Mouse (Mus musculus) ES-E14 (cell line): Measurements from ENCODE around the gene Homer2.

ENCODE experiments used
- CHD2 ChIP-seq: IDR thresholded peaks from 2 replicates; pipeline ENCODE4 v1.6.1; 2014; ENCODE audit warnings: mild to moderate bottlenecking, low read depth, low read length, inconsistent platforms
- MAFK ChIP-seq: IDR thresholded peaks from 2 replicates; pipeline ENCODE4 v1.6.1; 2014; ENCODE audit warnings: mild to moderate bottlenecking, low read depth, low read length, inconsistent platforms; ENCODE audit not compliant: insufficient read depth
- ZC3H11A ChIP-seq: IDR thresholded peaks from 2 replicates; pipeline ENCODE4 v1.6.1; 2012; ENCODE audit warnings: low read depth, mild to moderate bottlenecking, inconsistent platforms, low read length, borderline replicate concordance
- ZNF384 ChIP-seq: IDR thresholded peaks from 2 replicates; pipeline ENCODE4 v1.6.1; 2012; ENCODE audit warnings: low read depth, low read length, inconsistent platforms

DNA sequence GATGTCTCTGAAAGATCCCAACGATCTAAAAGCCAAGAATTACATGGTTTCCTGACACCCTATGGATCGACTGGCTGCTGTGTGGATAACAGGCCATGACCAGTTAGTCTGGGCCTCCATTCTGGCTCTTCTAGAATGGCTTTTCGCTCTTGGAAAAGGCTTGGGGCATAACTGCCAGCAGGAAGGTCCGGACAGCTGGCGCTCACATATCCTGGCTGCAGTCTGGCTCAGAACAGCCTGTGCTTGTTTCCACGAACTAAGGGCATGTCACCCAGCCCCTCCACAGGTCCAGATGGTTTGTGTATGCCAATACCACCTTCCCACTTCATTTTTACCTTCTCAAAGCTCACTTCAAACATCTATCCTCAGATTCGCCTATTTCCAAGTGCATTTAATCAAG lies 22.0 kb downstream of the Homer2 start:
- no peak for TF ChIP-seq MAFK
- TF ChIP-seq CHD2, result no peak
- TF ChIP-seq ZC3H11A, result no peak
- TF ChIP-seq ZNF384, result no peak
